Mouse (Mus musculus): Measurements from ENCODE around the gene Gca.
"Not testable (repeated sequence)": the region's sequence is repeated elsewhere in the genome, so short reads cannot be mapped to it uniquely, and the experiment has no call there.

Gca gene

DNA sequence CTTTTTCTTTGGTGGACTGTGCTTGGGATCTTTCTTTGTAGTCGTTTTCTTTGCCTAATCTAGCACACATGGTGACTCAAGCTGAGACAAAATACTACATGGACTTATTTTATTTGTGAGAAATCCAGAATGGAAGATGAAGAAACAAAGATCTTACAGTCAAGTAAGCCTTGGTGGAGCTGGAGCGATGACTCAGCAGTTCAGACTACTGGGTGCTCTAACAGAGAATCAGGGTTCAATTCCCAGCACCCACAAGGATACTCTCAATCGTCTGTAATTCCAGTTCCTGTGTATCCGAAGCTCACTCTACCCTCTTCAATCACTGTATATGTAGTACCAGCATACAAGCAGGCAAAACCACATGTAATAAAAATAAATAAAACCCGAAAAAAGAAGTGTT lies 6.2 kb downstream of the Gca start:
- in situ Hi-C loops (cut with MseI, MboI), result no loop called here

DNA sequence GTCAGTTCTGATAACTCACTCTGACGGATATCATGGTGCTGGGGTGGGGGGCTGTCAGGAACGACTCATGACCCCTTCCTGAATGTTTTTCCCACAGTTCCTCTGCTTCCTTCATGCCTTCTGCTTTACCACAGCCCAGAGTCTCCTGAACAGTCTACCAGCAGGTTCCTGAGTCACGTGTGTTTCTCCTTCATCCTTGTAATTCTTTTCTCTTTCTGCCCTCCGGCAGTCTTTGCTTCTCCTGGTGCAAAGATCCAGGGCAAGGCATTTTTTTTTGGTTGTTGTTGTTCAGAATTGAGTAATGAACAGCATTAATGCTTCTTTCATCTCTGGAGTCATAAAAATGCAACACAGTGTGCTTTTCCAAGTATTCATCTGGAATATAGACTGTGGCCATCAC lies 6.7 kb downstream of the Gca start:
- in situ Hi-C loops (cut with MseI, MboI), result no loop called here

DNA sequence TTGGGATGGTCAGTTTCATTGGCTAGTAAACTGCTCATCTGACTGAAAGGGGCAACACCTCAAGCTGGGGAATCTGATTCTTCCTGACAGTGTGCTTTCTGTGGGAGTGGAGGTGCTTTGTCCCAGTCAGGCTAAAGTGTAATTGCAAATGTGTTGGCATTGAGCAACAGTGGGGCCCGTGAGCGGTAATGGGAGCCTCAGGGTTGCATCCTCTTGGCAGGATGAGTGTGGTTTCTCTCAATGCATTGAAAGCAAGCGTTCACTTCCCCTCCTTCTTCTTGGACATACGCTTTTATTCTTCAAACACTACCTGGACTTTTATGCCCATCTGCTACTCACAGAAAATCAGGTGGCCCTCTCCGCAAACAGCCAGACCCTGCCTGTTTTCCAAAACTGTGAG lies 8.7 kb downstream of the Gca start:
- in situ Hi-C loops (cut with MseI, MboI), result no loop called here

DNA sequence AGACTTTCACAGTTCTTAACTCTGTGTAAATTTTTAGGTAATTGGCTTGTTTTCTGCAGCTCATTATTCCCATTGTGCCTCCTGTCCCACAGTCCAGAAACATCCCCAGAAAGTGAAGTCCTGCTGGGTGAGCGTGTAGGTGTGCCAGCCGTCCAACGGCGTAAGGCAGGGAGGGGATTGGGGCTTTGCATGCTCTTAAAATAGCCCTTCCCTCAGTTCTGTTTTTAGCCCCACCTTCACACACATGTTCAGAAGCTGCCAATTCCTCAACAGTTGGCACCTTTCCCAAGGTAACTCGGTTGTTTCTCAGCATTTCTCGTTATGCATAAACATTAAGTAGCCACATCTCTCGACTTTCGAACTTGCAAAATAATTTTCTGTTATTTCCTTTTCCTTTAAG lies 17.6 kb downstream of the Gca start:
- in situ Hi-C loops (cut with MseI, MboI), result no loop called here

DNA sequence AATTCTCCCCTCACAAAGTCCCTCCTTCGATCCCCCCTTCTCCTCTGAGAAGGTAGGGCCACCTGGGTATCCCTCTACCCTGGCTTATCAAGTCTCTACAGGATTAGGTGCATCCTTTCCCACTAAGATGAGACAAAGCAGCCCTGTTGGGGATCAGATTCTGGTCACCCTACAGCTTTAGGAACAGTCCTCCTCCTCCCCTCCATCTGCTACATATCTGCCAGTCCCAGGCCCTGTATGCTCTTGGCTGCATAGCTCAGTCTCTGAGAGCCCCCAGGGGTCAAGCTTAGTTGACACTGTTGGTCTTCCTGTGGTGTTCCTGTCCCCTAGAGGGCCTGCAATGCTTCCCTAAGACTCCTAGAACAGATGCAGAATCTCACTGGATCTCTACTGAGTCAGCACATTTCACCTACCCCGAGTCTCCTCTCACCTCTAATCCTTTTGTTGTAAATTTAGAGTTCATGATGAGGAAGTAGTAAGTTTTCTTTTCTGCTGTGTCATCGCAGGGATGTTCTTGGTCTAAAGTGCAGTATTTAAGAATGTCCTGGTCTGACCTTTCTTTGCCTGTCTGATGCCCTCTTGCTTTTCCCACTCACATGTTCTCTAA lies 21.0 kb downstream of the Gca start:
- in situ Hi-C loops (cut with MseI, MboI), result no loop called here

DNA sequence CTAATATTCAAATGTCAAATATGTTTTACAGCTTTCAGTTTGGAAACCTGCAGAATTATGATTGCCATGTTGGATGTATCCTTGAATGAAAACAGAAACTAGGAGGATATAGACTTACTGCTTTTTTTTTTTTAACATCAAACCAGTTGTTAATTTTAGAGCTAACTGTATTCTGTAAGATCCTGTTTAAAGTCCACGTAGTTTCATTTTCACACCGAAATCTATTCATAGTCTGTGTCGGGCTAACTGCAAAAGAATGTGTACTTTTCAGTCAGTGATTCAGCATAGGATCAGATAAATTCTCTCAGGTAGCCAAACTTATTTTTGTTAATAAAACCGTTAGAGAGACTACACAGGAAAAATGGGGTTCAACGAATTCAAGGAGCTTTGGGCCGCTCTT lies 21.8 kb downstream of the Gca start:
- in situ Hi-C loops (cut with MseI, MboI), result no loop called here

DNA sequence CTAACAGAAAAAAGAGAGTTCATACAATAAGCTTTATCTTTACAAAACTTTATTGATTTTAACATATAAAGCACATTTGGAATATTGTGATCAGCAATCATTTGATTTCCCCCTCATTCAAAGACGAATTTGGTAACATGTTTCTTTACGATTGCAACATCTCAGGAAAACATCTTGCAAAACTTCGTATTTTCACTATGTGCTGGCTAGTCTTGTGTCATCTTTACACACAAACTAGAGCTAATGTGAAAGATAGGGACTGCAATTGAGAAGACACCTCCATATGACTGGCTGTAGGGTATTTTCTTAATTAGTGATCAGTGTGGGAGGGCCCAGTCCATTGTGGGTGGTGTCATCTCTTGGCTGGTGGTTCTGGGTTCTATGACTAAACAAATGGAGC lies 42.2 kb downstream of the Gca start:
- in situ Hi-C loops (cut with MseI, MboI), result no loop called here

DNA sequence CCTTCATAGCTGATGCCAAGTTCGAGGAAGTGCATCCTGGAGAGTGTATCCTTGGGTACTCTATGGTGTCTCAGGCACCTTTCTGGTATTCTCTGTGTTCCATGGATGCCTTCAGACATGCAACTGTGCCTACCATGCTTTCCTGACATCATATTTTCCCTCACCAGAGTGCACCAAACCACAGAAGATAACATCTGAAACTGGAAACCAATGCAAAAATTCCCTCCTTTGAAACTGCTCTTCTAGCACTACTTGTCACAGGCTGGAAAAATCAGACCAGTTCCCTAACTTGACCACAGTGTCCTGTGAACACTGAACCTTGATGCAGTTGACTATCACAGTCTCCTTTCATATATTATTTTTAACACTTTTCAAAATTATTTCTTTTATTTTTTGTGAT lies 45.5 kb downstream of the Gca start:
- in situ Hi-C loops (cut with MseI, MboI), result no loop called here

DNA sequence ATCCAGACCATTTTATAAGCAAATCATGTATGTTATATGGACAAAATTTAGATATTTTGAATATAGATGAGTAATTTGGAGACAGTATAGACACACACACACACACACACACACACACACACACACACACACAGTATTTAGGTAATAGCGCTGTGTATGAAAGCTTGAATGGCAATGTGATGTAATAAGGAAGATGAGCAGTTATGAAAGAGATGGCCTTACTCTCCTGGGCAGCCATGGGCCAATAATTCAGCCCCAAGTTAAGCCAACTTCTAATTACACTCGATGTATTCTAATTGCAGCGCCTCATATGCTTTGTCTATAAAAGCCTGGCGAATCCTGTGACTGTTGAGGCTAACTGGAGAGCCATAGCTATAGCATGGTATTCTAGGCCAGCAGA lies 50.3 kb downstream of the Gca start:
- in situ Hi-C loops (cut with MseI, MboI), result not testable (repeated sequence)

DNA sequence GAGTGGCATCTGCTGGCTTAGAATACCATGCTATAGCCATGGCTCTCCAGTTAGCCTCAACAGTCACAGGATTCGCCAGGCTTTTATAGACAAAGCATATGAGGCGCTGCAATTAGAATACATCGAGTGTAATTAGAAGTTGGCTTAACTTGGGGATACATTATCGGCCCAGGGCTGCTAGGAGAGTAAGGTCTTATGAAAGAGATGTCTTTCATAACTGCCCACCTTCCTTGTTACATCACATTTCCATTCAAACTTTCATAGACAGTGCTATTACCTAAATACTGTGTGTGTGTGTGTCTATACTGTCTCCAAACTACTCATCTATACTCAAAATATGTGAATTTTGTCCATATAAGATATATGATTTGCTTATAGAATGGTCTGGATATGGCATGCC lies 51.2 kb downstream of the Gca start:
- in situ Hi-C loops (cut with MseI, MboI), result no loop called here

DNA sequence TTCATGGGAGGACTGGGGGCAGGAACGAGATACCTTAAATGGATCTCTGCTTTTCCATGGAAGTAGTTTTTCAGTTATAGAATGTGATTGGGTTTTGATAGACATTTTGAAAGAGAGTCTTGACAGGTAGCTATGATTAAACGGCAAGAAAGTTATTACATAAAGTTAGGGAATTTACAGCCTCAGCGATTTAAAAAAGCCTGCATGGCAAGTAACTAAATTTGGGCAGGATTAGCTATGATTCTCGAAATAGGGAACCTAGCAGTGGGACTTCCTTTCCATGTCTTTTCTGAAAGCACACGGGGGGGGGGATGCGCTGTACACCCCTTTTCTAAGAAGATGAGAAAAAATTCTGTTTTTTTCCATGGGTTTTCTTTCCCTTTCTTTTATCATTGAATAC lies 53.2 kb downstream of the Gca start:
- in situ Hi-C loops (cut with MseI, MboI), result no loop called here

DNA sequence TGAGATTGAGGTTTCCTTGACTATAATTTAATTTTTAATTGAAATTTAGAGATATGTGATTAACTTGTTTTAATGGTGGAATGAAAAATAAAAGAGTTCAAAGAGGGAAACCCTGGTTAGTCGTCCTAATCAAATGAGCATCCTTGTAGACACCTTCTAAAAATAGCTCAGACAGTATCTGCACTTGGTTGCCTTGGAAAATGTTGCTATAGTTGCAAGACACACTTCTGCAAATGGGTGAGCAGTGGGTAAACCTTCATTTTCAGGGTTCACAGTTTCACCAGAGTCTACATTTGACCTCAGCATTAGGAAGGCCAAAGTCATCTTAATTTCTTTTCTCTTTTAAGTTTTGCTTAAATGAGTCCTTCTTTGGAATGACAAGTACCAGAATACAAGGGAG lies 54.3 kb downstream of the Gca start:
- in situ Hi-C loops (cut with MseI, MboI), result no loop called here

DNA sequence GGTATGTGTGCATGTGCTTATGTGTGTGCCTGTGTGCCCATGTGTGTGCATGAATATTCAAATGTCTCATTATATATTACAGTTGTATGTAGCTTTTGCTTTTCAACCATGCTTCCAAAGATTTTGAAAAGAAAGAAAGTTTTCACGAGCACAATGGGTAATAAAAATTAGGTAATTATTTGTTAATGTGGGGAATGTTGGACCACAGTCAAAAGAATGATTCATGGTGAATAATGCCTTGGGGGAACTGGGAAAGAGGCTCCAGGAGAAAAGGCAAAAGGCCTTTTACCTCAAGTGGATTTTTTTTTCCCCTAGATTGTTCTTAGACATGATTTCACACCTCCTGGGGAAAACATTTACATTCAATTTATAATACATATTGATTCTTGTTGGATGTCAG lies 61.9 kb downstream of the Gca start:
- in situ Hi-C loops (cut with MseI, MboI), result no loop called here

DNA sequence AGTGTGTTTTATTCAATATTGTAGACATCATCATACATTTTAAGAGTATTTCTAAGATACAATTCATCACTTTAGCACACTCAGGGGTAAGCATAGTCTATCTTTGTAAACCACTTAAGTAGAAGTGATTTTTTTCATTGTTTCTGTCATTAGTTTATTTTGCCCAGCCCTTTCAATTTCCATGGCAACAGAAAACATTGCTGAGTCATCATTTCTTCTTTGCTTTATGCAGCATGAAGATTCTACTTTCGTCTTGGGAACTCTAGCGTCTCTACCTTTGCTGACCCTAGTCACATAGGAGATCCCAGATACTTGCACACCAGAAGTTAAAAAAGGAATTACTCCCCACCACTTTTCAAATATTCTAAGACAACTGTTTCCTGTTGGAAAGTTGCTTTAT lies 63.6 kb downstream of the Gca start:
- in situ Hi-C loops (cut with MseI, MboI), result no loop called here

DNA sequence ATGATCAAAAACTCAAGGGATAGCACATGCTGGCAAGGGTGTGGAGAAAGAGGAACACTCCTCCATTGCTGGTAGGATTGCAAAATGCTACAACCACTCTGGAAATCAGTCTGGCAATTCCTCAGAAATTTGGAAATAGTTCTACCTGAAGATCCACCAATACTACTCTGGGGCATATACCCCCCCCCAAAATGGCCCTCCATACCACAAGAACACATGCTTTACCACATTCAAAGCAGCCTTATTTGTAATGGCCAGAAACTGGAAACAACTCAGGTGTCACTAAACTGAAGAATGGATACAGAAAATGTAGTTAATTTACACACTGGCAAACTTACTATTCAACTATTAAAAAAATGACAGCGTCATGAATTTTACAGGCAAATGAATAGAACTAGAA lies 66.6 kb downstream of the Gca start:
- in situ Hi-C loops (cut with MseI, MboI), result no loop called here

DNA sequence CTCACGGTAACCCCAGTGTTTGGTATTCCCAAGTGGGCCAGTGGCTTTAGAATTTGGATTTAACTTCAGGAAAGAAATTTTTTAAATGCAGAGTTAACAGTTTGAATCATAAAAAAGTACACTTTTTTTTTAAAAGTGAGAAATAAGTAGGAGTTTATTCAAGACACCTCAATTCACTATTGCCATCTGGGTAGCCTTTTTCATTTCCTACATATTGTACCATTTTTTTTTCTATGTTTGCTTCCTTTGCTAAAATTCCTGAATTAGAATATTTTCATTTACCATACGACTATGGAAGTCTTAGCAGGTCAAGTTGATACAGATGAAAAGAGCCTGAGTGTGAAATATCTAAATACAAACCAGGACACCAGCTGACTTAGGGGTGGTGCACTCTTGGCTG lies 79.0 kb downstream of the Gca start:
- in situ Hi-C loops (cut with MseI, MboI), result no loop called here

Data from mouse trophoblast stem cell (cell line).